Mouse (Mus musculus): ENCODE measurements around the gene Rfk. TPM values are rescaled to one million over a fixed set of nuclear protein-coding genes. Genes with fewer than 3 reads are reported as not detected.
A peak's percentile ranks its signal among the peaks of the same experiment; 100 is the strongest.

The Rfk gene
- total RNA-seq (2022): 10 to 100 TPM; 62.5 to 85.5 (median 68.7) TPM

DNA sequence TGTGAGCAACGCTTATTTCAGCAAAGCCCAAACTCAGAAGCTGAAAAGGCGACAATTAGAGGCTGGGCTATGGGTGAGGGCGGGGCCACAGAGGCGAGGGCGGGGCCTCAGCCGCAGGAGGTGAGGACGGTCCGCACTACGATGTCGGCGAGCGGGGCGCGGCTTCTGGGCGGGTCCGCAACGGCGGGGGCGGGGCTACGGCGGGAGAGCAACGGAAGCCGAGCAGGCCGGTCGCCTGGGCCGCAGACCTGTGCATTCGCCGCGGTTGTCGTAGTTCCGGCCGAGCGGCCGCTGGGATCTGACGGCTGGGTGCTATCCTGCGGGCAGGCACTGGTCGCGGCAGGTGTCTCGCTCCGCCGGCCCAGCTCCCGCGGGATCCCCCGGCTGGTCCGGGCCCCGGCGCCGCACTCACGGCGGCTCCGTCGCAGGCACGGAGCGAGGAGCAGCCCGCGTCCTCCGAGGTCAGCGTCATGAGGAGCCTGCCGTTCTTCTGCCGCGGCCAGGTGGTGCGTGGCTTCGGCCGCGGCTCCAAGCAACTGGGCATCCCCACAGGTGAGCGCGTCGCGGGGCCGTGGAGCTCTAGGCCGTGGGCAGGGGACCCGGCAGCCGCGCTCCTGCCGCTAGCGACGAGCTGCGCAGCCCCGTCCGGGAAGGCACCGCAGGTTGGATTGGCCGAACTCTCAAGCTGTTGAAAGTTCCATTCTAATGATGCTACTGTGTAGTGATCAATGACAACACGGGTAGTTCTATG, at the start of gene Rfk:
TSS of gene Rfk (plus strand) at position 203 of the 751 bp plus-strand sequence.
- peak; percentile 86 to 88 for DNase-seq (ENCODE audit: low spot score in 2 of 2)

GRCm38 (mm10) chr19:17344881-17345280, 49.0 kb upstream of the Rfk start:
- DNase-seq (ENCODE audit: low spot score in 2 of 2): no peak

DNA sequence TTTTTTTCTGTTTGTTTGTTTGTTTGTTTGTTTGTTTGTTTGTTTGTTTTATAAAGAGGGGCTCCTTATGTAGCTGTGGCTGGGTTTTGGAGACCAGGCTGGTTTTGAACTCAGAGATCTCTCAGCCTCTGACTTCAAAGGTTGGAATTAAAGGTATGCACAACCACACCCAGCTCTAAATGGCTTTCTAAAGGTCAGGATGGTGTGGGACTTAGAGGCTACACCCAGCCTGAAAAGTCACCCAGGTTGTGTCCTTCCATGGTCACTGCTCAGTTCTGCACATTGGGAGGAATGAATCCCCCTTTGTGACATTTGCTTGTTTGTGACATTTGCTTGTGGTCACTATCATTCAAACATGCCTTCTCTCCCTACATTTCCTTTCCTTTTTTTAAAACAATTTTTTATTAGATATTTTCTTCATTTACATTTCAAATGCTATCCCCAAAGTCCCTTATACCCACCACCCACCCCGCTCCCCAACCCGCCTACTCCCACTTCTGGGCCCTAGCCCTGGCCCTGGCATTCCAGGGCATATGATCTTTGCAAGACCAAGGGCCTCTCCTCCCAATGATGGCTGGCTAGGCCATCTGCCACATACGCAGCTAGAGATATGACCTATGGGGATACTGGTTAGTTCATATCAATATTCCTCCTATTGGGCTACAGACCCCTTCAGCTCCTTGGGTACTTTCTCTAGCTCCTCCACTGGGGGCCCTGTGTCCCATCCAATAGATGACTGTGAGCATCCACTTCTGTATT, 46.9 kb upstream of the Rfk start:
- no peak for DNase-seq (ENCODE audit: low spot score in 2 of 2)

- DNase-seq (ENCODE audit: low spot score in 2 of 2): no peak
Measured at GRCm38 (mm10) chr19:17347852-17348251, 46.0 kb upstream of the Rfk start.

GRCm38 (mm10) chr19:17353727-17354126, 40.1 kb upstream of the Rfk start:
- no peak for DNase-seq (ENCODE audit: low spot score in 2 of 2)

GRCm38 (mm10) chr19:17354362-17354761, 39.5 kb upstream of the Rfk start:
- no peak for DNase-seq (ENCODE audit: low spot score in 2 of 2)

GRCm38 (mm10) chr19:17354797-17355196, 39.0 kb upstream of the Rfk start:
- no peak for DNase-seq (ENCODE audit: low spot score in 2 of 2)

DNA sequence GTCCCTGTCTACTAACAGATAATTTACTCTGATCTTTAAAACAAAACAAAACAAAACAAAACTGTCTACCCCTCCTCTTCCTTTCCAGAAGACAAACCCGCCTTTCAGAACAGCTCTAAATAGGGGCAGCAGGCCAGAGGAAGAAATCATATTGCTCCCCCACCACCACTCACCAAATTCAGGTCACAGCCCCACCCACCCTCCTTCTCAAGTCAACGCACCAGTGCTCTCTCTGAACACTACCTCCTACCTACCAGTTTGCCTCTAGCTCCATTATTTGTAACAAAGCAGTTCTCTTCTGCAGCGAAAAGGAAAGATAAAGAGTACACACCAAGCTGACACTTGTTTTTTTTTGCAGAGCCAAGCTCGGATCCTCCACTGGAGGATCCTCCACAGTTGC, 38.5 kb upstream of the Rfk start:
- no peak for DNase-seq (ENCODE audit: low spot score in 2 of 2)

GRCm38 (mm10) chr19:17355950-17356867, 37.6 kb upstream of the Rfk start:
- DNase-seq (ENCODE audit: low spot score in 2 of 2): peak in 1 of 2 experiments; percentile 4

DNA sequence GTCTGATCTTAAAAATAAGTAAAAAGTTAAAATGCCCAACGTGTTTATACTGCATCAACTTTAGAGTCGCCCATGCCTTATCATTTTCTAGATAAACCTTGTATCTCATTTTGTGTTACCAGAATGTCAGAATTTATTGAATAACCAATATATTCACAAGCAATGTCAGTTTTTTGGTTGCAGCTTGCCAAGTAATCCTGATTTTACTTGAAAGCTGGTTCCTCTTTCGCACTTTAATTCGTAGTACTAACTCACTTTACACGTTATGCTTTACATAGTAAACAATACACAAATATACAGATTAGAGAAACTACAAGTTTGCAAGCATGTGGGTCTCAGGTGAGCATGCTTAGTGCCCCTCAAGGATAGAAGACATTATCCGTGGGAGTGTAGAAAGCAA, 36.9 kb upstream of the Rfk start:
- DNase-seq (ENCODE audit: low spot score in 2 of 2): no peak

GRCm38 (mm10) chr19:17357391-17357790, 36.5 kb upstream of the Rfk start:
- DNase-seq (ENCODE audit: low spot score in 2 of 2): no peak

GRCm38 (mm10) chr19:17359315-17359890, 34.4 kb upstream of the Rfk start:
- DNase-seq (ENCODE audit: low spot score in 2 of 2): no peak

DNA sequence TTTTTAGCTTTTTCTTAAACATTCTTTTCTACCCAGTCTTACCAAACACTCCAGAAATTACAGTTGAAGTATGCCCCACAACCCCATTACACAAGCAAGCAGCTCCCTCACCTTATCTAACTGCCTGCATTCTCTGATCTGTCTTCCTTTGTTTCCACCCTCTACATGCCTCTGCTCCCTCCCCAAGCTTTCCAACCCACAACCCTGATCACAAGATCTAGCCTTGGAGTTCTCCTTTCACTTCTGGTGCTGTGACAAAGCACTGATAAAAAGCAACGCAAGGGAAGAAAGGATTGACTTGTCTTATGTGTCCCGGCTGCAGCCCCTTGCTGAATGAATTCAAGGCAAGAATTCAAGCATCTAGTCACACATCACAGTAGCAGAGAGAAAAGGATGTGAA, 32.7 kb upstream of the Rfk start:
- no peak for DNase-seq (ENCODE audit: low spot score in 2 of 2)

GRCm38 (mm10) chr19:17364741-17365140, 29.1 kb upstream of the Rfk start:
- no peak for DNase-seq (ENCODE audit: low spot score in 2 of 2)

DNA sequence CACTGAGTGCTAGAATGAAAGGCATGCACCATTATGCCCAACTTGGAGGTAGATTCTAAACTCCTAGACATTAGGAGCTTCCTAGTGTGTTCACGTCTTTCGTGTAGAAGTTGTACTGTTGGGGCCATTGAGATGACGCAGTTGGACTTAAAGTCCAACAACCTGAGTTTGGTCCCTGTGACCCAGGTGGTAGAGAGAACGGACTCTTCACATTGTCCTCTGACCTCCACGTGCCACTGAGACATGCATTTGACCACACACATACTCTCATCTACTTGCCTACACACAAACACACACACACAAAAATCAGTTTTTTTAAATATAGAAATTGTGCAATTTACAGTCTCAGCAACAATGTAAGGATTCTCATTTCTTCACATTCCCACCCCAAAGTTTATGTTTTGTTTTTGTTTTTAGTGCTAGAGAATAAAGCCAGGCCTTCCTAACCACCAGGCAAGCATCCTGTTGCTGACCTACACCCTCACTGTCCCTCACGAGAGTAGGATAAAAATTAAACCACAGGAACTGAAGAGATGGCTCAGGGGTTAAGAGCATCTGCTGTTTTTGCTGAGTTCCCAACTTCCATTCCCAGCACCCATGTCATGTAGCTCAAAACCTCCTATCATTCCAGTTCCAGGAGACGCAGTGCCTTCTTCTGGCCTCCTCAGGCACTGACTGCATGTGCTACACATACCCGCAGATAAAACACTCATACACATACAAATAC, 27.3 kb upstream of the Rfk start:
- no peak for DNase-seq (ENCODE audit: low spot score in 2 of 2)

DNA sequence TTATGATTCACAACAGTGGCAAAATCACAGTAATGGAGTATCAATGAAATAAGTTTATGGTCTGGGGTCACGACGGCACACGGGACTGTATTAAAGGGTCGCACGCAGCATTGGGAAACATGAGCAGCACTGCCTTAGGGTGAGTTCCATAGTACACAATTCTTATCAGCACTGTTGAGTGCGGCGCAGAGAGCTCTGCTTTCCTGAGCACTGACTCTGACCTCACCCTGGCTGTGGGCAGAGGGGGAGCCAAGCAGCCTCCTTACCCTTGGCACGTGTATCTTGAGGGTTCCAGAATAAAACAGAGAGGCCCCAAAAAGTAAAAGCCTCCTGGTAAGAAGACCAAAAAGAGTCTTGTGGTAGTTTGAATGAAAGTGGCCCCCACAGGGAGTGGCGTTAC, 25.3 kb upstream of the Rfk start:
- DNase-seq (ENCODE audit: low spot score in 2 of 2): no peak

DNA sequence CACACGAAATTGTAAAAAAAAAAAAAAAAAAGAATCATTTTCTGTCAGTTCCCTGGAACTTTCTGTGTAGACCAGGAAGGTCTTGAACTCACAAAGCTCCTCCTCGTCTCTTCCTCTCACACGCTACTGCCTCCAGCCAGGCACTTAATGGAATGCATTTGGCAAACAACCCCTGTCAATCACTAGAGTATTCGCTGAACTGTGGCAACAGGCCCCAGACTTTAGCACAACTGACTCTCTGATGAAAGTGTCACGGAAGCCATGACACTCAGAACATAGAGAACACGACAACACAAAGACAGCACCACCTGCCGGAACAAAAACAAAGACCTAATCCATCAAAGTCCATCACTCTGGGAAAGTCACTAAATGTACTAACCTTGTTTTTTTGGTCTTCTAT, 24.3 kb upstream of the Rfk start:
- DNase-seq (ENCODE audit: low spot score in 2 of 2): no peak

GRCm38 (mm10) chr19:17372701-17373100, 21.1 kb upstream of the Rfk start, which contains the start of gene Gcnt1:
Gcnt1 (minus strand) TSS chr19:17372844.
- no peak for DNase-seq (ENCODE audit: low spot score in 2 of 2)

GRCm38 (mm10) chr19:17378845-17379244, 15.0 kb upstream of the Rfk start:
- no peak for DNase-seq (ENCODE audit: low spot score in 2 of 2)

GRCm38 (mm10) chr19:17380549-17380948, 13.3 kb upstream of the Rfk start:
- no peak for DNase-seq (ENCODE audit: low spot score in 2 of 2)
